Mouse (Mus musculus) MEL (cell line): ENCODE results near the gene Rln1. TPM values are rescaled to one million over a fixed set of nuclear protein-coding genes. Genes with fewer than 3 reads are reported as not detected.
A peak's percentile ranks its signal among the peaks of the same experiment; 100 is the strongest.

Source experiments
- DNase-seq: peaks from one replicate; pipeline ENCODE4 v3.0.0; 2011; ENCODE audit warnings: low read depth, low spot score
- H3K27ac ChIP-seq: 2 replicates; pipeline ENCODE4 v1.5.1; 2012; ENCODE audit warnings: low read depth, mild to moderate bottlenecking, control low read depth, low read length, moderate library complexity; ENCODE audit not compliant: control insufficient read depth
- H3K27me3 ChIP-seq, 2 experiments: fragments of 150-350 bp in 1 of 2; sonication (generic) in 1 of 2; 2 replicates each; pipeline ENCODE4 v1.6.1; 2012; ENCODE audit warnings: low read length in 2 of 2, mild to moderate bottlenecking in 2 of 2, improper control_type of control experiment in 1 of 2, moderate library complexity in 1 of 2; ENCODE audit not compliant: insufficient read depth in 2 of 2, control insufficient read depth in 1 of 2
- H3K36me3 ChIP-seq, 2 experiments: 2 replicates each; pipeline ENCODE4 v1.6.1; 2012 to 2014; ENCODE audit warnings: low read length in 2 of 2, improper control_type of control experiment in 1 of 2, inconsistent platforms in 1 of 2, mild to moderate bottlenecking in 1 of 2; ENCODE audit not compliant: insufficient read depth in 2 of 2, control insufficient read depth in 1 of 2
- H3K4me1 ChIP-seq, 2 experiments: fragments of 150-350 bp in 1 of 2; sonication (generic) in 1 of 2; 2 replicates each; pipeline ENCODE4 v1.6.1; 2012; ENCODE audit warnings: low read length in 2 of 2, improper control_type of control experiment in 1 of 2, mild to moderate bottlenecking in 1 of 2; ENCODE audit not compliant: insufficient read depth in 2 of 2, control insufficient read depth in 1 of 2
- H3K4me3 ChIP-seq, 2 experiments: fragments of 150-350 bp in 1 of 2; sonication (generic) in 1 of 2; 2 replicates each; pipeline ENCODE4 v1.5.1; 2012; ENCODE audit warnings: low read depth in 2 of 2, low read length in 2 of 2, mild to moderate bottlenecking in 2 of 2, moderate library complexity in 2 of 2, control low read depth in 1 of 2, improper control_type of control experiment in 1 of 2; ENCODE audit not compliant: control insufficient read depth in 1 of 2, insufficient read depth in 1 of 2
- H3K79me2 ChIP-seq: 2 replicates; pipeline ENCODE4 v1.6.1; 2012; ENCODE audit warnings: mild to moderate bottlenecking, low read length, moderate library complexity; ENCODE audit not compliant: control insufficient read depth, poor library complexity, insufficient read depth
- H3K9ac ChIP-seq: 2 replicates; pipeline ENCODE4 v1.6.1; 2012; ENCODE audit warnings: low read depth, mild to moderate bottlenecking, control low read depth, low read length, moderate library complexity; ENCODE audit not compliant: control insufficient read depth, poor library complexity, severe bottlenecking
- H3K9me3 ChIP-seq: fragments of 150-350 bp; sonication (generic); replicated peaks from 2 replicates; pipeline ENCODE4 v1.6.1; 2012; ENCODE audit warnings: mild to moderate bottlenecking, low read length, improper control_type of control experiment, moderate library complexity; ENCODE audit not compliant: insufficient read depth
- CTCF ChIP-seq, 3 experiments: IDR thresholded peaks in 2 of 3; conservative IDR thresholded peaks in 1 of 3; 2 replicates each; pipeline ENCODE4 v1.5.1; 2011 to 2012; ENCODE audit warnings: low read length in 3 of 3, low read depth in 2 of 3, mild to moderate bottlenecking in 2 of 3, improper control_type of control experiment in 1 of 3, inconsistent platforms in 1 of 3, mixed read lengths in 1 of 3, moderate library complexity in 1 of 3; ENCODE audit not compliant: control insufficient read depth in 1 of 3, insufficient read depth in 1 of 3, poor library complexity in 1 of 3, severe bottlenecking in 1 of 3
- EP300 ChIP-seq, 2 experiments: IDR thresholded peaks; 2 replicates each; pipeline ENCODE4 v1.6.1; 2011; ENCODE audit warnings: improper control_type of control experiment in 2 of 2, low read length in 2 of 2, low read depth in 1 of 2, mild to moderate bottlenecking in 1 of 2
- ETS1 ChIP-seq: IDR thresholded peaks from 2 replicates; pipeline ENCODE4 v1.6.1; 2012; ENCODE audit warnings: low read depth, mild to moderate bottlenecking, inconsistent platforms, low read length, improper control_type of control experiment, moderate library complexity
- GABPA ChIP-seq: IDR thresholded peaks from 2 replicates; pipeline ENCODE4 v1.6.1; 2012; ENCODE audit warnings: low read depth, mild to moderate bottlenecking, inconsistent platforms, low read length, improper control_type of control experiment, moderate library complexity
- GATA1 ChIP-seq: IDR thresholded peaks from 2 replicates; pipeline ENCODE4 v1.6.1; 2011; ENCODE audit warnings: low read depth, low read length, improper control_type of control experiment
- JUND ChIP-seq: IDR thresholded peaks from 2 replicates; pipeline ENCODE4 v1.6.1; 2011; ENCODE audit warnings: low read depth, mild to moderate bottlenecking, improper control_type of control experiment, low read length
- MAX ChIP-seq: IDR thresholded peaks from 2 replicates; pipeline ENCODE4 v1.6.1; 2011; ENCODE audit warnings: low read length, improper control_type of control experiment
- MYB ChIP-seq: IDR thresholded peaks from 2 replicates; pipeline ENCODE4 v1.6.1; 2011; ENCODE audit warnings: mild to moderate bottlenecking, low read depth, low read length, improper control_type of control experiment
- MYC ChIP-seq: IDR thresholded peaks from 2 replicates; pipeline ENCODE4 v1.6.1; 2011; ENCODE audit warnings: low read depth, mild to moderate bottlenecking, low read length, improper control_type of control experiment, moderate library complexity
- NELFE ChIP-seq: IDR thresholded peaks from 2 replicates; pipeline ENCODE4 v1.6.1; 2011; ENCODE audit warnings: low read depth, low read length, improper control_type of control experiment
- POLR2A ChIP-seq, 2 experiments: IDR thresholded peaks; 2 replicates each; pipeline ENCODE4 v1.6.1; 2011 to 2012; ENCODE audit warnings: low read length in 2 of 2, mild to moderate bottlenecking in 2 of 2, control low read depth in 1 of 2, improper control_type of control experiment in 1 of 2, low read depth in 1 of 2, moderate library complexity in 1 of 2; ENCODE audit not compliant: control insufficient read depth in 1 of 2, insufficient read depth in 1 of 2, poor library complexity in 1 of 2
- POLR2AphosphoS5 ChIP-seq: IDR thresholded peaks from 2 replicates; pipeline ENCODE4 v1.6.1; 2012; ENCODE audit warnings: low read depth, borderline replicate concordance, mild to moderate bottlenecking, inconsistent platforms, low read length, moderate library complexity, mixed read lengths
- RCOR1 ChIP-seq: IDR thresholded peaks from 2 replicates; pipeline ENCODE4 v1.6.1; 2012; ENCODE audit warnings: low read depth, mild to moderate bottlenecking, inconsistent platforms, low read length, improper control_type of control experiment
- SIN3A ChIP-seq: IDR thresholded peaks from 2 replicates; pipeline ENCODE4 v1.6.1; 2012; ENCODE audit warnings: low read length, improper control_type of control experiment, inconsistent platforms
- SMC3 ChIP-seq: IDR thresholded peaks from 2 replicates; pipeline ENCODE4 v1.6.1; 2011; ENCODE audit warnings: low read depth, low read length, improper control_type of control experiment
- TAL1 ChIP-seq: IDR thresholded peaks from 2 replicates; pipeline ENCODE4 v1.6.1; 2012; ENCODE audit warnings: mild to moderate bottlenecking, inconsistent platforms, low read length, moderate library complexity, mixed read lengths
- TBP ChIP-seq: IDR thresholded peaks from 2 replicates; pipeline ENCODE4 v1.8.0; 2011; ENCODE audit warnings: low read depth, low read length, improper control_type of control experiment
- UBTF ChIP-seq: IDR thresholded peaks from 2 replicates; pipeline ENCODE4 v1.6.1; 2012; ENCODE audit warnings: low read depth, mild to moderate bottlenecking, inconsistent platforms, low read length, improper control_type of control experiment, moderate library complexity, borderline replicate concordance; ENCODE audit not compliant: insufficient read depth
- USF1 ChIP-seq: IDR thresholded peaks from 2 replicates; pipeline ENCODE4 v1.6.1; 2014; ENCODE audit warnings: low read depth, mild to moderate bottlenecking, inconsistent platforms, low read length, improper control_type of control experiment, moderate library complexity
- USF2 ChIP-seq, 2 experiments: IDR thresholded peaks; 2 replicates each; pipeline ENCODE4 v1.6.1; 2011 to 2012; ENCODE audit warnings: improper control_type of control experiment in 2 of 2, low read length in 2 of 2, borderline replicate concordance in 1 of 2, inconsistent platforms in 1 of 2, low read depth in 1 of 2, mild to moderate bottlenecking in 1 of 2; ENCODE audit not compliant: insufficient read depth in 1 of 2
- ZC3H11A ChIP-seq: IDR thresholded peaks from 2 replicates; pipeline ENCODE4 v1.6.1; 2012; ENCODE audit warnings: low read depth, mild to moderate bottlenecking, inconsistent platforms, low read length, improper control_type of control experiment
- polyA plus RNA-seq, 2 experiments: library from polyadenylated mRNA; stranded (reverse) in 1 of 2; unstranded in 1 of 2; fragments of >175 nt in 1 of 2; fragments of >200 nt in 1 of 2; gene quantifications; 2 replicates each; pipeline versions ENCODE4 v1.2.1 to v1.2.4; 2012; ENCODE audit warnings: low replicate concordance in 2 of 2, low read depth in 1 of 2; ENCODE audit not compliant: insufficient read length in 2 of 2, insufficient read depth in 1 of 2, missing spikeins in 1 of 2
- total RNA-seq: library from RNA; depleted of rRNA; stranded (reverse); fragments of 300-350 nt; gene quantifications from 2 replicates; pipeline ENCODE4 v1.2.3, GENCODE M21; 2012

Rln1 gene
- total and polyA plus RNA-seq, 3 experiments = 0.04 TPM; not detected in 2

- no peaks in the 10 kb centered on the region for H3K36me3 ChIP-seq
- H3K4me1 ChIP-seq = peaks cover 0 to 6% of the 10 kb centered on the region in 2 experiments; a peak in 1 of 4 replicates
- H3K79me2 ChIP-seq = no peaks in the 10 kb centered on the region
- no peak overlapping the region for H3K4me3 ChIP-seq
- DNase-seq = no peak
- no peak overlapping the region for H3K27ac ChIP-seq
- no peak overlapping the region for H3K9ac ChIP-seq
- H3K27me3 ChIP-seq = peaks cover 1 to 4% of the 10 kb centered on the region in 2 experiments; a peak in 1 of 4 replicates
- TF ChIP-seq TAL1 (no peak), POLR2AphosphoS5 (peak; percentile 90; the same call in 1 of the 2 replicates)
- H3K9me3 ChIP-seq = no peaks in the 10 kb centered on the region
These were observed 10.4 kb upstream of the Rln1 start for GRCm38 (mm10) chr19:29344868-29345267.

DNA sequence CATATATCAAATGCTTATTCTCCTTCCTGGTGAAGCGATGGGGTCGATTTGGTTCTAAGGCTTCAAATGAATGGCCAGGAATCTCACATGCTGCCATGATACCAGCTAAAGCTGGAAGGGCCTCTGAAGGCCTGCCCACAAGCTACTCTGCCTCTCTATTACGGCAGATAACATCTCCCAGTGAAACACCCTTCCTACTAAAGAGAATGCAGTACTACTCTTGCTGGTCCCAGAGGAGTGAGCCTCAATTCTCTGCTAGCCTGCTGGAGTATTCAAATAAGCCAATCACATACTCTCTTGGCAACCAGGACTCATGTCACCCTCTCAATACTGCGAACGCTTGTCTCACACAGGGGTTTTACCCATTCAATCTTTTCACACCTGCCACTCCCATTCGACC lies 7.8 kb upstream of the Rln1 start:
- H3K4me1 ChIP-seq = peaks cover 0 to 6% of the 10 kb centered on the region in 2 experiments; a peak in 1 of 4 replicates
- DNase-seq = no peak
- no peak overlapping the region for H3K9ac ChIP-seq
- H3K4me3 ChIP-seq = no peak overlapping the region
- TF ChIP-seq MYC (no peak), USF2 (IDR thresholded peaks at IDR 0.05; ENCODE audit: borderline replicate concordance in 1 of 2, insufficient read depth in 1 of 2, low read depth in 1 of 2, low read length in 2 of 2) (no peak), NELFE (no peak), MYB (no peak), SIN3A (no peak), TBP (no peak), MAX (peak; percentile 43; the same call in 1 of the 2 replicates), POLR2A (IDR thresholded peaks at IDR 0.05; ENCODE audit: control insufficient read depth in 1 of 2, insufficient read depth in 1 of 2, low read depth in 1 of 2, low read length in 2 of 2, poor library complexity in 1 of 2) (no peak), UBTF (no peak), GATA1 (peak; percentile 56; the same call in 1 of the 2 replicates), JUND (no peak), ETS1 (0 out of 2 replicates have a peak, but pooled peaks have one; percentile 8), SMC3 (peak; percentile 27), RCOR1 (0 out of 2 replicates have a peak, but pooled peaks have one; percentile 21), EP300 (IDR thresholded peaks at IDR 0.05; ENCODE audit: low read depth in 1 of 2, low read length in 2 of 2) (0 out of 4 replicates have a peak, but pooled peaks of 1 of the 2 experiments have one; percentile 29), TAL1 (no peak), USF1 (no peak), ZC3H11A (no peak), CTCF (IDR thresholded peaks at IDR 0.05 in 2 of 3, conservative IDR thresholded peaks at IDR 0.05 in 1 of 3; ENCODE audit: control insufficient read depth in 1 of 3, insufficient read depth in 1 of 3, low read depth in 2 of 3, low read length in 3 of 3, poor library complexity in 1 of 3, severe bottlenecking in 1 of 3) (no peak), GABPA (no peak)
- H3K27me3 ChIP-seq = peaks cover 8 to 12% of the 10 kb centered on the region in 2 experiments
- no peaks in the 10 kb centered on the region for H3K79me2 ChIP-seq
- H3K9me3 ChIP-seq = no peaks in the 10 kb centered on the region
- H3K27ac ChIP-seq = no peak overlapping the region
- H3K36me3 ChIP-seq = no peaks in the 10 kb centered on the region
